22 mouse cellular contexts compared by ENCODE assay signal in the genomic region with DNA sequence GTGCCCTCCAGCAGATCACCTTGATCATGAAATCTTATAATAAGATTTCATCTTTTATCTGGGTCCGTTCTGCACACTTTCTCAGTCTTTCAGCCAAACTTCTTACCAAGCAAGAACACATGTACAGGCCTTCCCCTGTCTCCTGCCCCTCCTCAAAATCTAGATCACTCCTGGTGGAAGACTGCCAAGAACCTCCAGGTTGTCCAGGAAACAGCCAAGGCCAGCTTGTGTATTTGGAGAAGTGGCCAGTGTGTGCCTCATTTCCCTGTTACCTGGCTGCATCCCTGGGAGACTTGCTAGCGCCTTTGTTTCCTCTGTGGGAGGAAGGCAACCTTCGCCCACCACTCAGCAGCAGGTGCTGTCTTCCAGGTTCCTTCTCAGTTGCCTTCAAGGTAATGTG. TPM values are rescaled to one million over a fixed set of nuclear protein-coding genes. Genes with fewer than 3 reads are reported as not detected.
DNase-seq lines count a peak whose midpoint lies in the region; ATAC-seq and TF ChIP-seq lines count a peak whose summit lies in the region.
"Had no signal": no experiment of that assay in that cellular context is flagged by ENCODE, and none has a peak within 500 bp of the region (broad histone marks: within the 10 kb centered on the region; RNA-seq: fewer than 3 reads in every experiment).

No protein-coding gene starts in this region.

- no peak overlapping the region for H3K27ac ChIP-seq in lung, postnatal 0 days (ENCODE audit: low read length)
- H3K27ac ChIP-seq: embryonic facial prominence, embryonic 15.5 days; forebrain, embryonic 10.5 days; forebrain, embryonic 15.5 days; heart, adult 2 months; heart, embryonic 15.5 days; hindbrain, embryonic 15.5 days had no signal

- DNase-seq in cerebellum, adult 11 months: peak; percentile 26
- DNase-seq in cerebellum, postnatal 4 days (ENCODE audit: low spot score in 2 of 2): no peak
- DNase-seq in lung, postnatal 0 days (ENCODE audit: low spot score): peak; percentile 7
- DNase-seq in lung, adult 2 months: no peak
- peak; percentile 71 to 76 for DNase-seq in cerebellum, postnatal 10 days
- DNase-seq in lung, adult 18-20 months: no peak
- no peak for DNase-seq in gastrocnemius, postnatal 36 days
- DNase-seq in kidney, adult 11 months: no peak
- DNase-seq: adrenal gland, postnatal 25 days; embryo, embryonic 11 days; heart, adult 2 months; kidney, adult 9 months had no signal

- H3K4me3 ChIP-seq in lung, postnatal 0 days (ENCODE audit: low read depth, low read length): no peak overlapping the region
- H3K4me3 ChIP-seq in lung, adult 2 months (replicated peaks; ENCODE audit: extremely low read depth, low read depth, low read length): no peak overlapping the region
- H3K4me3 ChIP-seq: embryonic facial prominence, embryonic 15.5 days; erythroblast, embryonic 14.5 days; forebrain, embryonic 10.5 days; forebrain, embryonic 15.5 days; heart, adult 2 months; heart, embryonic 15.5 days; hindbrain, embryonic 15.5 days had no signal

- ATAC-seq in lung, postnatal 0 days: no peak
- ATAC-seq: forebrain, embryonic 15.5 days; inflammation-experienced regulatory T-cells, adult 6 months; intestine, postnatal 0 days had no signal

- no peak for TF ChIP-seq POLR2A in lung, adult 2 months (IDR thresholded peaks at IDR 0.05; ENCODE audit: borderline replicate concordance, extremely low read depth, low read depth, low read length)

- no peaks in the 10 kb centered on the region for H3K9me3 ChIP-seq in lung, postnatal 0 days (ENCODE audit: low read length)
- H3K9me3 ChIP-seq: embryonic facial prominence, embryonic 15.5 days; forebrain, embryonic 10.5 days; forebrain, embryonic 15.5 days; heart, embryonic 15.5 days; hindbrain, embryonic 15.5 days had no signal

- WGBS in lung, postnatal 0 days: 69% methylated on average over 3 of the region's 3 CpGs
- WGBS in lung, adult 2 months: 73% methylated on average over 3 of the region's 3 CpGs

- no peak for TF ChIP-seq CTCF in lung, postnatal 0 days (IDR thresholded peaks at IDR 0.05)
- no peak for TF ChIP-seq CTCF in lung, adult 2 months (IDR thresholded peaks at IDR 0.05; ENCODE audit: insufficient read depth, low read length)

- intact Hi-C loops in gastrocnemius, postnatal 36 days (cut with DNase I): no loop called here

- no peaks in the 10 kb centered on the region for H3K4me1 ChIP-seq in lung, postnatal 0 days (ENCODE audit: insufficient read depth, low read depth, low read length)
- no peaks in the 10 kb centered on the region for H3K4me1 ChIP-seq in lung, adult 2 months (ENCODE audit: control insufficient read depth, insufficient read depth, low read length)
- H3K4me1 ChIP-seq: embryonic facial prominence, embryonic 15.5 days; forebrain, embryonic 10.5 days; forebrain, embryonic 15.5 days; heart, embryonic 15.5 days; hindbrain, embryonic 15.5 days had no signal

- TF ChIP-seq EP300 in lung, postnatal 0 days (IDR thresholded peaks at IDR 0.05): no peak

- H3K4me2 ChIP-seq in lung, postnatal 0 days (replicated peaks; ENCODE audit: low read depth, low read length): no peak overlapping the region
- H3K4me2 ChIP-seq: embryonic facial prominence, embryonic 15.5 days; forebrain, embryonic 15.5 days; heart, embryonic 11.5 days; heart, embryonic 15.5 days; hindbrain, embryonic 15.5 days had no signal

- no peak overlapping the region for H3K9ac ChIP-seq in lung, postnatal 0 days (replicated peaks; ENCODE audit: low read depth)
- H3K9ac ChIP-seq: embryonic facial prominence, embryonic 15.5 days; forebrain, embryonic 15.5 days; heart, embryonic 15.5 days; hindbrain, embryonic 15.5 days had no signal

- no peaks in the 10 kb centered on the region for H3K27me3 ChIP-seq in lung, postnatal 0 days (replicated peaks; ENCODE audit: insufficient read depth, low read length)
- H3K27me3 ChIP-seq: embryonic facial prominence, embryonic 15.5 days; forebrain, embryonic 15.5 days; heart, embryonic 15.5 days; hindbrain, embryonic 15.5 days had no signal

- H3K36me3 ChIP-seq in lung, postnatal 0 days (ENCODE audit: insufficient read depth, low read length): no peaks in the 10 kb centered on the region
- H3K36me3 ChIP-seq: embryonic facial prominence, embryonic 15.5 days; forebrain, embryonic 10.5 days; forebrain, embryonic 15.5 days; heart, embryonic 15.5 days; hindbrain, embryonic 15.5 days had no signal

RNA-seq across cellular contexts. Expression of gene Igsf9b, which starts 58.5 kb away (rescaled TPM):
- 1.4 TPM in 2 replicates for polyA plus RNA-seq in lung, postnatal 0 days (2015; fragmentation: Nextera tagmentation; extraction: Ambion mirVana)
- 1.4 and 1.6 TPM in 2 replicates for polyA plus RNA-seq in lung, adult 2 months (2012; rRNA removed)
- 1 to 10 TPM; 2.1 to 2.7 TPM for total RNA-seq in gastrocnemius, postnatal 36 days (2021)
- total RNA-seq: MEL had no signal
- polyA plus RNA-seq: erythroblast, embryonic 14.5 days had no signal

Comparison
In these comparisons a context has a peak if more than half of its experiments do, and no peak if none do; other contexts are left out.
1. DNase-seq: peak in cerebellum, adult 11 months (single experiment), lung, postnatal 0 days (single experiment) and cerebellum, postnatal 10 days (2 of 2); none in cerebellum, postnatal 4 days (0 of 2), lung, adult 2 months (single experiment), lung, adult 18-20 months (0 of 2), gastrocnemius, postnatal 36 days (0 of 2) and kidney, adult 11 months (single experiment).